Mouse (Mus musculus): Measurements from ENCODE around the gene Krtap4-16.

GRCm38 (mm10) chr11:99851508-99851907 is at the start of gene Krtap4-16:
- TF ChIP-seq CTCF (IDR thresholded peaks at IDR 0.05; ENCODE audit: control insufficient read depth, insufficient read depth, low read length) (no peak), POLR2A (IDR thresholded peaks at IDR 0.05; ENCODE audit: borderline replicate concordance, control insufficient read depth, low read depth, low read length) (no peak)

All from bone marrow, adult 2 months (tissue).